Mouse (Mus musculus): Measurements from ENCODE around the gene Cldn16. TPM values are rescaled to one million over a fixed set of nuclear protein-coding genes. Genes with fewer than 3 reads are reported as not detected.

The Cldn16 gene
- total RNA-seq, 1 experiment from 2014 or later: not detected

Other genes with a start within 250 kb of the Cldn16 start
- 15.6 and 22.8 TPM in 2 replicates for gene Cldn1, start 91.3 kb upstream of the Cldn16 start, total RNA-seq (2021)
- gene Tmem207, start 63.6 kb downstream of the Cldn16 start, total RNA-seq (2021): not detected in 2 replicates
- 8.6 and 19.8 TPM in 2 replicates for gene Il1rap, start 118.6 kb downstream of the Cldn16 start, total RNA-seq (2021)